Mouse (Mus musculus) lung, embryonic 14.5 days (tissue): ENCODE results near the gene Sigirr. TPM values are rescaled to one million over a fixed set of nuclear protein-coding genes. Genes with fewer than 3 reads are reported as not detected.

Experiments
- ATAC-seq: fragments of 200-750 bp; cut with Nextera tagmentation; 2 replicates; pipeline ENCODE4 v1.8.0; 2017; ENCODE audit warnings: mild to moderate bottlenecking, moderate TSS enrichment, moderate library complexity; ENCODE audit not compliant: insufficient read depth
- DNase-seq: peaks from one replicate; pipeline ENCODE4 v3.0.0-alpha.2; 2015
- H3K27ac ChIP-seq: fragments of 300-500 bp; sonication (generic); 2 replicates; pipeline ENCODE4 v1.5.1; 2014; ENCODE audit warnings: low read depth, mild to moderate bottlenecking, moderate library complexity
- H3K27me3 ChIP-seq: fragments of 300-500 bp; sonication (generic); 2 replicates; pipeline ENCODE4 v1.6.1; 2014; ENCODE audit warnings: low read length, control low read depth; ENCODE audit not compliant: insufficient read depth
- H3K36me3 ChIP-seq: fragments of 300-500 bp; sonication (generic); 2 replicates; pipeline ENCODE4 v1.6.1; 2014; ENCODE audit warnings: control low read depth; ENCODE audit not compliant: insufficient read depth
- H3K4me1 ChIP-seq: fragments of 300-500 bp; sonication (generic); 2 replicates; pipeline ENCODE4 v1.6.1; 2014; ENCODE audit warnings: antibody characterized with exemption, control low read depth; ENCODE audit not compliant: insufficient read depth
- H3K4me2 ChIP-seq: fragments of 300-500 bp; sonication (generic); 2 replicates; pipeline ENCODE4 v1.6.1; 2014; ENCODE audit warnings: mild to moderate bottlenecking
- H3K4me3 ChIP-seq: fragments of 300-500 bp; sonication (generic); 2 replicates; pipeline ENCODE4 v1.5.1; 2014; ENCODE audit warnings: low read depth, low read length
- H3K9ac ChIP-seq: fragments of 300-500 bp; sonication (generic); 2 replicates; pipeline ENCODE4 v1.6.1; 2014
- H3K9me3 ChIP-seq: fragments of 300-500 bp; sonication (generic); 2 replicates; pipeline ENCODE4 v1.6.1; 2016; ENCODE audit warnings: low read depth, low read length, control low read depth
- CTCF ChIP-seq: IDR thresholded peaks from 2 replicates; pipeline ENCODE4 v1.5.1; 2016; ENCODE audit warnings: antibody characterized with exemption, low read depth
- WGBS: fragments of 180-500 bp; shearing (Covaris S2); extraction: QIAGEN DNeasy Blood & Tissue Kit; methylation state at CpG from one replicate; pipeline ENCODE4 v1.1.7; 2014; 5-methylcytosine and 5-hydroxymethylcytosine counted together
- polyA plus RNA-seq: library from polyadenylated mRNA; unstranded; fragments of >200 nt; fragmentation: Nextera tagmentation; extraction: Ambion mirVana; gene quantifications from 2 replicates; pipeline ENCODE4 v1.2.1, GENCODE M21; 2014

Sigirr gene
- polyA plus RNA-seq, 1 experiment from 2014 or later = 7.8 TPM

GRCm38 (mm10) chr7:141088473-141088872, 11.9 kb downstream of the Sigirr start:
- H3K27ac ChIP-seq = no peak overlapping the region
- H3K36me3 ChIP-seq = no peaks in the 10 kb centered on the region
- H3K4me3 ChIP-seq = no peak overlapping the region
- no peak for TF ChIP-seq CTCF
- H3K4me1 ChIP-seq = peaks cover 4% of the 10 kb centered on the region; the same call in 1 of the 2 replicates
- H3K27me3 ChIP-seq = peaks cover 24% of the 10 kb centered on the region
- whole genome bisulfite sequencing = 8% methylated on average over 18 of the region's 18 CpGs
- ATAC-seq (no peak), DNase-seq (no peak)
- H3K9me3 ChIP-seq = no peaks in the 10 kb centered on the region
- H3K9ac ChIP-seq = no peak overlapping the region; the same call in 1 of the 2 replicates
- H3K4me2 ChIP-seq = no peak overlapping the region

GRCm38 (mm10) chr7:141087894-141088293, 12.5 kb downstream of the Sigirr start:
- WGBS = 17% methylated on average over 8 of the region's 8 CpGs
- H3K27me3 ChIP-seq = peaks cover 24% of the 10 kb centered on the region

GRCm38 (mm10) chr7:141079481-141080449, 20.6 kb downstream of the Sigirr start:
- Histone ChIP-seq H3K4me3 (peak overlapping the region; percentile 37), H3K27me3 (no peaks in the 10 kb centered on the region), H3K9ac (peak overlapping the region; percentile 44), H3K9me3 (no peaks in the 10 kb centered on the region), H3K4me1 (no peaks in the 10 kb centered on the region), H3K27ac (0 out of 2 replicates have a peak overlapping the region, but pooled peaks have one; percentile 46), H3K4me2 (peak overlapping the region; percentile 51), H3K36me3 (no peaks in the 10 kb centered on the region)
- TF ChIP-seq CTCF = no peak
- WGBS = 22% methylated on average over 34 of the region's 34 CpGs
- DNase-seq = peak; percentile 56
- peak; percentile 76 for ATAC-seq

More at GRCm38 (mm10) chr7:141087894-141088293, 12.5 kb downstream of the Sigirr start:
- H3K4me3 ChIP-seq = no peak overlapping the region
- H3K4me1 ChIP-seq = peaks cover 4% of the 10 kb centered on the region; the same call in 1 of the 2 replicates
- no peaks in the 10 kb centered on the region for H3K36me3 ChIP-seq
- H3K27ac ChIP-seq = no peak overlapping the region
- H3K9ac ChIP-seq = no peak overlapping the region
- H3K4me2 ChIP-seq = no peak overlapping the region
- no peak for DNase-seq
- no peak for ATAC-seq
- no peak for TF ChIP-seq CTCF
- no peaks in the 10 kb centered on the region for H3K9me3 ChIP-seq

DNA sequence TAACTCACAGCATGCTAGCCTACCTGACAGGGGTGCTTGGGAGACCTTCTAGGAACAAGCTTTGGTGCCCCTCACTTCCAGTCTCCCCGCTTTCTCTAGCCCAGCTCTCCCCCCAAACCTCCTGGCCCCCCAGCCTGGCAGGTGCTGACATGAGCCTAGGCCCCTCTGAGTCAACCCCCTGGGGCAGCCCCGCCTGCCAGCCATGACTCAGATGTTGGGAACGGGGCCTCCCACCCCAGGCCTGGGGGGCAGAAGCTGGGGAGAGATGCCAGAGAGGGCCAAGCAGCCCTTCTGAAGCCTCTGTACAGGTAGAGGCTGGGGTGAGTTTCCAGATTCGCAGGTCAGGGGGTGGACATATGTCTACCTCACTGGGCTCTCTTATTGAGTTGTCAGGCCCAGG, 21.5 kb downstream of the Sigirr start:
- no peak overlapping the region for H3K4me2 ChIP-seq

GRCm38 (mm10) chr7:141077841-141078240, 22.5 kb downstream of the Sigirr start, which contains the start of gene Pkp3:
Gene Pkp3, plus strand, starts transcription at chr7:141078218.
- no peak within 1 kb of the TSS for H3K9ac ChIP-seq
- no peaks in the 10 kb centered on the region for H3K9me3 ChIP-seq
- WGBS = 89% methylated on average over 15 of the region's 15 CpGs
- no peaks in the 10 kb centered on the region for H3K36me3 ChIP-seq
- no peak for ATAC-seq
- no peaks in the 10 kb centered on the region for H3K27me3 ChIP-seq
- TF ChIP-seq CTCF = no peak
- no peak within 1 kb of the TSS for H3K4me2 ChIP-seq
- H3K27ac ChIP-seq = no peak within 1 kb of the TSS
- H3K4me3 ChIP-seq = no peak within 1 kb of the TSS
- H3K4me1 ChIP-seq = no peaks in the 10 kb centered on the region
- no peak for DNase-seq

More for the DNA sequence above, 21.5 kb downstream of the Sigirr start:
- Histone ChIP-seq H3K9ac (no peak overlapping the region), H3K9me3 (no peaks in the 10 kb centered on the region), H3K36me3 (no peaks in the 10 kb centered on the region), H3K4me1 (no peaks in the 10 kb centered on the region), H3K27me3 (no peaks in the 10 kb centered on the region), H3K4me3 (no peak overlapping the region), H3K27ac (no peak overlapping the region)
- no peak for DNase-seq
- no peak for ATAC-seq
- TF ChIP-seq CTCF = no peak
- 76% methylated on average over 4 of the region's 4 CpGs for whole genome bisulfite sequencing

DNA sequence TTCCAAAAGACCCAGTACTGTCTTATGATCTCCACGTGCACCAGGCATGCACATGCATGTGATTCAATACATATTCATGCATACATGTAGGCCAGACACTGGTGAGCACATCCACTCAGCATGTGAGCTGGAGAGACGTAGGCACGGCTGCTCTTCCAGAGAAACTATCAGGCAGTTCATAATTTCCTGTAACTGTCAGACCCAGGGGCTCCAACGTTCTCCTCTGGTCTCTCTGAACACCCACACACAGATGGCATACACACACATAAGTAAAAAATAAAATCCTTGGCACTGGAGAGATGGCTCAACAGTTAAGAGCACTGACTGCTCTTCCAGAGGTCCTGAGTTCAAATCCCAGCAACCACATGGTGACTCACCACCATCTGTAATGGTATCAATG, 26.6 kb downstream of the Sigirr start:
- Histone ChIP-seq H3K27ac (no peak overlapping the region), H3K9ac (no peak overlapping the region), H3K4me1 (no peaks in the 10 kb centered on the region), H3K36me3 (no peaks in the 10 kb centered on the region), H3K4me3 (no peak overlapping the region), H3K4me2 (no peak overlapping the region), H3K27me3 (peaks cover 28% of the 10 kb centered on the region), H3K9me3 (no peaks in the 10 kb centered on the region)
- DNase-seq (no peak), ATAC-seq (no peak)
- WGBS = 67% methylated on average over 4 of the region's 4 CpGs
- TF ChIP-seq CTCF = no peak

DNA sequence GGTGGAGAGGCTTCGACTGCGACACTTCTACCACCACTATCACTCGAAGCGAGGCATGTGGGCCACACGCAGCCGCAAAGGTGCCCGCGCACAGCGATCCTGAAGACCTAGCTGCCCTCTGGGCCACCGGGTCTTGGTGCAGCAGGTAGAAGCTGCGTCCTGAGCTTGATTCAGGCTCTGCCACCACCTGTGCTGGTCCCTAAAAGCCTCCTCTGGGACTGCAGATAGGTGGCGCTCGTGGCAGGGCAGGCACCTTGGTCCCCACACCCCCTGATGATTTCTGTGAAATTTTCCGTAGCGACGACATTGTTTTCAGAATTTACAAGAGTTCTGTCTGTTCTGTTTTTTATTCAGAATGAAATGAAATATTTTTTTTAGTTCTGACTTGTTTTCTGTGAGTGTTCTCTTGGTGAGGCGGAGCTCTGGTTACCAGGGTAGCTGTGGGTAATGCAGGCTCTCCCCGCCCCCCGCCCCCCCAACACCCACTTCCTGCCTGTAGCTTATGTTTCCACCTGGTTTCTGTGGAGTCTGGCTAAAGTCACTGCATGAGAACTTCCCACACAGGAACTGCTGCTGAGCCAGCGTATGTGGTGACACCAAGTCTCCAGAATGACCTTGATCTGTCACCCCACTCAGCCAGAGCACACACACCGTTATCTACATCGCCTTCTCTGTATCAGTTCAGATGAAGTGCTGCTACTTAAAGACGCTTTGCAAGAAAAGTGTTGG, 28.2 kb downstream of the Sigirr start:
- Histone ChIP-seq H3K27me3 (peaks cover 28% of the 10 kb centered on the region), H3K4me2 (no peak overlapping the region), H3K9ac (no peak overlapping the region), H3K4me3 (no peak overlapping the region), H3K27ac (no peak overlapping the region), H3K36me3 (peaks cover 4% of the 10 kb centered on the region; the same call in 1 of the 2 replicates), H3K4me1 (no peaks in the 10 kb centered on the region), H3K9me3 (no peaks in the 10 kb centered on the region)
- DNase-seq (peak; percentile 44), ATAC-seq (no peak)
- 21% methylated on average over 23 of the region's 23 CpGs for WGBS
- peak; percentile 69 for TF ChIP-seq CTCF
